Comparison of ENCODE assay signal across 9 mouse cellular contexts in the genomic region with DNA sequence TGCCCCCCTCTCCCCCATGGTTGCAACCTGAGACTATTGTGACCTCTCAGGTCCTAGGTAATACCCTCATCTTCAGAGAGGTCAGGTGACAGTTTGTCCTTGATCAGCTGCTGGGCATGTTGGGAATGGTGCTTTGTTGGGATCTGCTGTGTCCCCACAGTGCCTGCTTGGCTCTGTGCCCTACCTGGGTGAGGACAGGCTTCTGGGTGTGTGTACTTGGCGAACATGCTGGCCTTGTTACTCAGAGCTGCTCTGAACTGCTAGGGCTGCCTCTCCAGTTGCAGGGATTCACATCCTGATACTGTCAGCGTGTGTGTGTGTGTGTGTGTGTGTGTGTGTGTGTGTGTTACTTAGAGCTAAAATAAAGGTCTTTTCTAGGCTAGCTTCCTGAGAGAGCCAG. TPM values are rescaled to one million over a fixed set of nuclear protein-coding genes. Genes with fewer than 3 reads are reported as not detected.
DNase-seq lines count a peak whose midpoint lies in the region; ATAC-seq and TF ChIP-seq lines count a peak whose summit lies in the region.
"Had no signal": no experiment of that assay in that cellular context is flagged by ENCODE, and none has a peak within 500 bp of the region (broad histone marks: within the 10 kb centered on the region; RNA-seq: fewer than 3 reads in every experiment).

No protein-coding gene starts in this region.

- H3K9ac ChIP-seq in lung, postnatal 0 days (replicated peaks; ENCODE audit: low read depth): no peak overlapping the region
- H3K9ac ChIP-seq in heart, embryonic 16.5 days (ENCODE audit: low read length): no peak overlapping the region; the same call in 1 of the 2 replicates
- peak overlapping the region; percentile 22; the same call in 1 of the 2 replicates for H3K9ac ChIP-seq in liver, embryonic 15.5 days

- peak; percentile 46; the same call in 1 of the 2 replicates for ATAC-seq in lung, postnatal 0 days
- peak; percentile 70 for ATAC-seq in heart, embryonic 16.5 days (replicated peaks; ENCODE audit: extremely low read depth, insufficient read depth, low FRiP score)
- ATAC-seq in liver, embryonic 15.5 days (ENCODE audit: insufficient read depth): no peak
- no peak for ATAC-seq in granulocyte monocyte progenitor cell, adult 5-6 weeks (replicated peaks; ENCODE audit: poor library complexity, severe bottlenecking)

- no peak overlapping the region for H3K4me3 ChIP-seq in lung, postnatal 0 days (ENCODE audit: low read depth, low read length)
- H3K4me3 ChIP-seq in heart, embryonic 16.5 days (ENCODE audit: low read length): no peak overlapping the region
- no peak overlapping the region for H3K4me3 ChIP-seq in liver, embryonic 15.5 days (replicated peaks)

- no peak for TF ChIP-seq CTCF in lung, postnatal 0 days (IDR thresholded peaks at IDR 0.05)

- H3K4me1 ChIP-seq in lung, postnatal 0 days (ENCODE audit: insufficient read depth, low read depth, low read length): peaks cover 8% of the 10 kb centered on the region; the same call in 1 of the 2 replicates
- H3K4me1 ChIP-seq in heart, embryonic 16.5 days (ENCODE audit: control insufficient read depth, insufficient read depth, low read length): peaks cover 23% of the 10 kb centered on the region
- H3K4me1 ChIP-seq in liver, embryonic 15.5 days (replicated peaks): peaks cover 90% of the 10 kb centered on the region

- no peaks in the 10 kb centered on the region for H3K9me3 ChIP-seq in lung, postnatal 0 days (ENCODE audit: low read length)
- H3K9me3 ChIP-seq in heart, embryonic 16.5 days (replicated peaks; ENCODE audit: control insufficient read depth, low read length): no peaks in the 10 kb centered on the region
- no peaks in the 10 kb centered on the region for H3K9me3 ChIP-seq in liver, embryonic 15.5 days (replicated peaks)

- WGBS in lung, postnatal 0 days: 23% methylated on average over 2 of the region's 2 CpGs
- 34% methylated on average over 2 of the region's 2 CpGs for WGBS in heart, embryonic 16.5 days
- 51% methylated on average over 2 of the region's 2 CpGs for WGBS in liver, embryonic 15.5 days (ENCODE audit: insufficient replicate concordance)

- H3K27ac ChIP-seq in lung, postnatal 0 days (ENCODE audit: low read length): no peak overlapping the region
- peak overlapping the region; percentile 68 for H3K27ac ChIP-seq in heart, embryonic 16.5 days (ENCODE audit: low read length)
- H3K27ac ChIP-seq in liver, embryonic 15.5 days (replicated peaks): peak overlapping the region; percentile 88

- DNase-seq in lung, postnatal 0 days (ENCODE audit: low spot score): peak; percentile 33
- no peak for DNase-seq in lung, postnatal 14 days
- peak; percentile 86 for DNase-seq in adrenal gland, adult 8-10 months
- no peak for DNase-seq in thymus, postnatal 14 days
- DNase-seq in thymus, postnatal 36 days: no peak

- no peak overlapping the region for H3K4me2 ChIP-seq in lung, postnatal 0 days (replicated peaks; ENCODE audit: low read depth, low read length)
- H3K4me2 ChIP-seq in heart, embryonic 16.5 days (ENCODE audit: low read depth, low read length): no peak overlapping the region
- H3K4me2 ChIP-seq in liver, embryonic 15.5 days: no peak overlapping the region

- TF ChIP-seq EP300 in lung, postnatal 0 days (IDR thresholded peaks at IDR 0.05): no peak

- H3K36me3 ChIP-seq in lung, postnatal 0 days (ENCODE audit: insufficient read depth, low read length): no peaks in the 10 kb centered on the region
- H3K36me3 ChIP-seq in heart, embryonic 16.5 days (ENCODE audit: control insufficient read depth, insufficient read depth): no peaks in the 10 kb centered on the region
- H3K36me3 ChIP-seq in liver, embryonic 15.5 days (replicated peaks): no peaks in the 10 kb centered on the region

- H3K27me3 ChIP-seq in lung, postnatal 0 days (replicated peaks; ENCODE audit: insufficient read depth, low read length): no peaks in the 10 kb centered on the region; the same call in 1 of the 2 replicates
- no peaks in the 10 kb centered on the region; the same call in 1 of the 2 replicates for H3K27me3 ChIP-seq in heart, embryonic 16.5 days (ENCODE audit: control insufficient read depth, insufficient read depth, low read length)
- no peaks in the 10 kb centered on the region for H3K27me3 ChIP-seq in liver, embryonic 15.5 days

RNA-seq across cellular contexts. Expression of a gene that starts 56.2 kb away (rescaled TPM):
- 8.3 and 9.7 TPM in 2 replicates for polyA plus RNA-seq in lung, postnatal 0 days (2015; fragmentation: Nextera tagmentation; extraction: Ambion mirVana)
- 10 to 100 TPM in 1 of 4 experiments, 1 to 10 TPM in 3; 5.7 to 10.7 (median 7.3) TPM for total RNA-seq in adrenal gland, adult 8-10 months (2022)
- 8.6 and 8.9 TPM in 2 replicates for polyA plus RNA-seq in heart, embryonic 16.5 days (2015; fragmentation: Nextera tagmentation; extraction: Ambion mirVana)
- polyA plus RNA-seq in liver, embryonic 15.5 days (2015; fragmentation: Nextera tagmentation; extraction: Ambion mirVana): 0.50 and 0.60 TPM in 2 replicates
- not detected in 2 replicates for total RNA-seq in granulocyte monocyte progenitor cell, adult 5-6 weeks (2014; fragmentation: Nextera tagmentation)
- not detected in 2 replicates for total RNA-seq in granulocyte monocyte progenitor cell, adult 5-6 weeks (2017)
- total RNA-seq: monocyte, adult 5-6 weeks had no signal

Comparison
In these comparisons a context has a peak if more than half of its experiments do, and no peak if none do; other contexts are left out.
1. DNase-seq: peak in lung, postnatal 0 days (single experiment) and adrenal gland, adult 8-10 months (single experiment); none in lung, postnatal 14 days (single experiment), thymus, postnatal 14 days (single experiment) and thymus, postnatal 36 days (0 of 2).
2. ATAC-seq: peak in lung, postnatal 0 days (single experiment) and heart, embryonic 16.5 days (single experiment); none in liver, embryonic 15.5 days (single experiment) and granulocyte monocyte progenitor cell, adult 5-6 weeks (single experiment).